In genomic region chr5:144923351-144923750, GRCm38 (mm10) we compare ENCODE assay signal across 15 mouse cellular contexts. TPM values are rescaled to one million over a fixed set of nuclear protein-coding genes. Genes with fewer than 3 reads are reported as not detected.
DNase-seq lines count a peak whose midpoint lies in the region; ATAC-seq lines count a peak whose summit lies in the region.
"Had no signal": no experiment of that assay in that cellular context is flagged by ENCODE, and none has a peak within 500 bp of the region (broad histone marks: within the 10 kb centered on the region; RNA-seq: fewer than 3 reads in every experiment).

No protein-coding gene starts in this region.

- no peak overlapping the region for H3K27ac ChIP-seq in forebrain, embryonic 13.5 days
- no peak overlapping the region for H3K27ac ChIP-seq in forebrain, embryonic 12.5 days
- H3K27ac ChIP-seq in heart, embryonic 12.5 days (ENCODE audit: poor library complexity, severe bottlenecking): no peak overlapping the region
- H3K27ac ChIP-seq: embryonic facial prominence, embryonic 15.5 days had no signal

- H3K27me3 ChIP-seq in forebrain, embryonic 13.5 days: no peaks in the 10 kb centered on the region
- H3K27me3 ChIP-seq in forebrain, embryonic 12.5 days: no peaks in the 10 kb centered on the region
- H3K27me3 ChIP-seq in heart, embryonic 12.5 days (replicated peaks): no peaks in the 10 kb centered on the region
- H3K27me3 ChIP-seq: embryonic facial prominence, embryonic 15.5 days had no signal

- H3K9me3 ChIP-seq in forebrain, embryonic 13.5 days (replicated peaks): no peaks in the 10 kb centered on the region
- H3K9me3 ChIP-seq in forebrain, embryonic 12.5 days: no peaks in the 10 kb centered on the region
- H3K9me3 ChIP-seq in heart, embryonic 12.5 days (replicated peaks): no peaks in the 10 kb centered on the region
- H3K9me3 ChIP-seq: embryonic facial prominence, embryonic 15.5 days; G1E had no signal

- H3K4me3 ChIP-seq in forebrain, embryonic 13.5 days: no peak overlapping the region
- no peak overlapping the region for H3K4me3 ChIP-seq in forebrain, embryonic 12.5 days (replicated peaks)
- H3K4me3 ChIP-seq in heart, embryonic 12.5 days: no peak overlapping the region
- H3K4me3 ChIP-seq: embryonic facial prominence, embryonic 15.5 days had no signal

- H3K4me2 ChIP-seq in forebrain, embryonic 13.5 days: no peak overlapping the region
- no peak overlapping the region for H3K4me2 ChIP-seq in forebrain, embryonic 12.5 days
- no peak overlapping the region for H3K4me2 ChIP-seq in heart, embryonic 12.5 days
- H3K4me2 ChIP-seq: embryonic facial prominence, embryonic 15.5 days; lung, embryonic 14.5 days had no signal

- intact Hi-C loops in left cerebral cortex, postnatal 4 days (cut with DNase I): no loop called here

- no peaks in the 10 kb centered on the region for H3K36me3 ChIP-seq in forebrain, embryonic 13.5 days (ENCODE audit: poor library complexity, severe bottlenecking)
- H3K36me3 ChIP-seq in forebrain, embryonic 12.5 days (replicated peaks): no peaks in the 10 kb centered on the region
- H3K36me3 ChIP-seq in heart, embryonic 12.5 days: no peaks in the 10 kb centered on the region
- H3K36me3 ChIP-seq: G1E had no signal

- DNase-seq in left cerebral cortex, adult 11 months (ENCODE audit: low spot score): peak; percentile 62
- DNase-seq in left cerebral cortex, postnatal 4 days: no peak
- peak; percentile 73 for DNase-seq in layer of hippocampus, adult 9-11 months
- DNase-seq in right cerebral cortex, postnatal 10 days (ENCODE audit: low spot score in 2 of 2): peak; percentile 54 to 67
- DNase-seq in adrenal gland, postnatal 10 days: no peak
- DNase-seq: cerebellum, postnatal 25 days; heart, postnatal 4 days; kidney, adult 9 months; lung, embryonic 14.5 days; thymus, adult 18-20 months had no signal

- ATAC-seq in forebrain, embryonic 13.5 days: 0 out of 2 replicates have a peak, but pooled peaks have one; percentile 27
- no peak for ATAC-seq in forebrain, embryonic 12.5 days (ENCODE audit: low FRiP score)
- no peak for ATAC-seq in heart, embryonic 12.5 days (ENCODE audit: insufficient number of reproducible peaks, low FRiP score)

- no peak overlapping the region for H3K9ac ChIP-seq in forebrain, embryonic 13.5 days
- no peak overlapping the region for H3K9ac ChIP-seq in forebrain, embryonic 12.5 days
- no peak overlapping the region for H3K9ac ChIP-seq in heart, embryonic 12.5 days
- H3K9ac ChIP-seq: embryonic facial prominence, embryonic 15.5 days; lung, embryonic 14.5 days had no signal

- H3K4me1 ChIP-seq in forebrain, embryonic 13.5 days: peaks cover 38% of the 10 kb centered on the region
- peaks cover 37% of the 10 kb centered on the region for H3K4me1 ChIP-seq in forebrain, embryonic 12.5 days
- peaks cover 60% of the 10 kb centered on the region for H3K4me1 ChIP-seq in heart, embryonic 12.5 days (replicated peaks)

- WGBS in forebrain, embryonic 13.5 days: 40% methylated on average over 6 of the region's 6 CpGs
- WGBS in forebrain, embryonic 12.5 days: 52% methylated on average over 6 of the region's 6 CpGs
- WGBS in heart, embryonic 12.5 days: 48% methylated on average over 6 of the region's 6 CpGs

RNA-seq across cellular contexts. Expression of gene Smurf1, which starts 42.3 kb away (rescaled TPM):
- polyA plus RNA-seq in forebrain, embryonic 13.5 days (2015; fragmentation: Nextera tagmentation; extraction: Ambion mirVana): 16.8 and 18.1 TPM in 2 replicates
- polyA plus RNA-seq in forebrain, embryonic 12.5 days (2016; fragmentation: Nextera tagmentation; extraction: Ambion mirVana): 22.7 and 24.7 TPM in 2 replicates
- 10 to 100 TPM; 59.3 to 60.2 TPM for total RNA-seq in left cerebral cortex, postnatal 4 days (2021)
- 10 to 100 TPM; 20.6 to 23.4 TPM for total RNA-seq in adrenal gland, postnatal 10 days (2021)
- 18.7 and 21.6 TPM in 2 replicates for polyA plus RNA-seq in heart, embryonic 12.5 days (2016; fragmentation: Nextera tagmentation; extraction: Ambion mirVana)

Comparison
In these comparisons a context has a peak if more than half of its experiments do, and no peak if none do; other contexts are left out.
1. DNase-seq: peak in left cerebral cortex, adult 11 months (single experiment), layer of hippocampus, adult 9-11 months (single experiment) and right cerebral cortex, postnatal 10 days (2 of 2); none in left cerebral cortex, postnatal 4 days (single experiment) and adrenal gland, postnatal 10 days (single experiment).